Mouse (Mus musculus) testis, adult 2 months (tissue): ENCODE measurements at regions not wholly inside any gene's neighbourhood (a gene's known extent, or its start where the extent isn't known, plus 50 kb on each side); places are given as distances from the start of the nearest gene placed in this dataset.

Experiments used
- CTCF ChIP-seq: fragments of 200-500 bp; IDR thresholded peaks from 2 replicates; pipeline ENCODE4 v1.5.1; 2012; ENCODE audit warnings: low read depth, mild to moderate bottlenecking, inconsistent platforms, low read length, moderate library complexity; ENCODE audit not compliant: control insufficient read depth, insufficient read depth, insufficient replicate concordance
- POLR2A ChIP-seq: fragments of 200-500 bp; IDR thresholded peaks from 2 replicates; pipeline ENCODE4 v1.6.1; 2012; ENCODE audit warnings: low read depth, mild to moderate bottlenecking, inconsistent platforms, low read length, moderate library complexity; ENCODE audit not compliant: control insufficient read depth

GRCm38 (mm10) chr15:74457965-74458364 lies 178.2 kb downstream of the Mroh4 start:
- TF ChIP-seq POLR2A (no peak), CTCF (no peak)
